Mouse (Mus musculus): ENCODE results near the gene Ctcfl. TPM values are rescaled to one million over a fixed set of nuclear protein-coding genes. Genes with fewer than 3 reads are reported as not detected.
"Not testable (repeated sequence)": the region's sequence is repeated elsewhere in the genome, so short reads cannot be mapped to it uniquely, and the experiment has no call there.

Gene Ctcfl
- total RNA-seq, 1 experiment = 8.9 TPM

DNA sequence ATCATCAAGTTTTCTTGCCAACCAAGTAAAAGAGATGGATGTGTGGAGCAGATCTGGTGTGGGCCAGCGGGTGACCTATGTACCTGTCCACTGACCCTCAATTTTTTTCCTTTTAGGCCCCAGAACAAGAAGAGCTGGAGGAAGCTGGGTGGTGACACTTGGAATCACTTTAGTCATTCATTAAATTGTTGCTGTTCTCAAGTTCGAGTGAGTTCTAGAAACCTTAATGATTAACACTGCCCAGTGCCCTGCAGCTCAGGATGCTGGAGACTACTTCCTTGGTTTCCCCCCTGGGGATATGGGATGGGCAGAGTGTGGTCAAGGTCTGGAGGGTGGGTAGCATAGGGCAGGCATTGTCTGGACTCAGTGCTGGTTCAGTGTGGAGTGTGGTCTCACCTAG is 9.8 kb upstream of the Ctcfl start:
- H3K36me3 ChIP-seq (ENCODE audit: control insufficient read depth, insufficient read depth, low read length, poor library complexity, severe bottlenecking) = no peaks in the 10 kb centered on the region
- TF ChIP-seq MAFK (IDR thresholded peaks at IDR 0.05; ENCODE audit: insufficient read depth, low read depth, low read length) = no peak
- TF ChIP-seq ZC3H11A (IDR thresholded peaks at IDR 0.05; ENCODE audit: borderline replicate concordance, low read depth, low read length) = no peak
- TF ChIP-seq CHD2 (IDR thresholded peaks at IDR 0.05; ENCODE audit: low read depth, low read length) = no peak
- no peak overlapping the region for H3K9ac ChIP-seq (ENCODE audit: insufficient read depth, low read depth, low read length, poor library complexity, severe bottlenecking)
- H3K27ac ChIP-seq (ENCODE audit: insufficient read depth, low read depth, low read length, poor library complexity, severe bottlenecking) = no peak overlapping the region
- in situ Hi-C loops (cut with MboI; ENCODE audit: low sequenced_read_pairs in 2 of 2, unreplicated experiment in 2 of 2) = no loop called here
- DNase-seq (ENCODE audit: low read depth, low spot score) = no peak
- no peaks in the 10 kb centered on the region for H3K9me3 ChIP-seq (ENCODE audit: control insufficient read depth, insufficient read depth, low read depth, low read length)
- no peak overlapping the region for H3K4me3 ChIP-seq (ENCODE audit: insufficient read depth in 1 of 2, low read depth in 1 of 2, low read length in 2 of 2, poor library complexity in 1 of 2, severe bottlenecking in 1 of 2)
- H3K4me1 ChIP-seq (ENCODE audit: control insufficient read depth in 2 of 2, insufficient read depth in 2 of 2, low read length in 2 of 2, poor library complexity in 1 of 2) = no peaks in the 10 kb centered on the region

DNA sequence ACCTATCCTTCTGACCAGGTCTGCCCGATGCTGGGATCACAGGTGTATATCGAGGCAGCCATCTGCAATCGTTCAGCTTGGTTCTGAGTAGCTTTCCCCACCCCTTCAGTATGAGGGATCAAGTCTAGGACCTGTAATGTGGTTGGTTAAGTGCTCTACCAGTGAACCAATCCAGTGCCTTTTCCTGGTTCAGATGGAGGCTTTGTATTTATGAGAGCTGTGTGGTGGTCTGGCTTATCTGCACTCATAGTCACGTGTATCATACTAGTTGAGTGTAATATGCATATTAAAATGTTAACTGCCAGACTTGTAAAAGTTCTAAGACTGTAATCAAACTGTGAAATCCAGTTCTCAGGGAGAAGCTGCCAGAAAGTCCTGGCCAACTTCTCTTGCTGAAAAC is 7.1 kb upstream of the Ctcfl start:
- Histone ChIP-seq H3K4me3 (ENCODE audit: insufficient read depth in 1 of 2, low read depth in 1 of 2, low read length in 2 of 2, poor library complexity in 1 of 2, severe bottlenecking in 1 of 2) (no peak overlapping the region), H3K4me1 (ENCODE audit: control insufficient read depth in 2 of 2, insufficient read depth in 2 of 2, low read length in 2 of 2, poor library complexity in 1 of 2) (no peaks in the 10 kb centered on the region), H3K36me3 (ENCODE audit: control insufficient read depth, insufficient read depth, low read length, poor library complexity, severe bottlenecking) (no peaks in the 10 kb centered on the region), H3K9ac (ENCODE audit: insufficient read depth, low read depth, low read length, poor library complexity, severe bottlenecking) (no peak overlapping the region), H3K9me3 (ENCODE audit: control insufficient read depth, insufficient read depth, low read depth, low read length) (no peaks in the 10 kb centered on the region), H3K27ac (ENCODE audit: insufficient read depth, low read depth, low read length, poor library complexity, severe bottlenecking) (no peak overlapping the region)
- no peak for DNase-seq (ENCODE audit: low read depth, low spot score)
- in situ Hi-C loops (cut with MboI; ENCODE audit: low sequenced_read_pairs in 2 of 2, unreplicated experiment in 2 of 2) = no loop called here
- TF ChIP-seq ZC3H11A (IDR thresholded peaks at IDR 0.05; ENCODE audit: borderline replicate concordance, low read depth, low read length) (no peak), ZNF384 (IDR thresholded peaks at IDR 0.05; ENCODE audit: low read depth, low read length) (no peak), MAFK (IDR thresholded peaks at IDR 0.05; ENCODE audit: insufficient read depth, low read depth, low read length) (no peak), CHD2 (IDR thresholded peaks at IDR 0.05; ENCODE audit: low read depth, low read length) (no peak), HCFC1 (IDR thresholded peaks at IDR 0.05; ENCODE audit: borderline replicate concordance, insufficient read depth, low read length) (no peak)

DNA sequence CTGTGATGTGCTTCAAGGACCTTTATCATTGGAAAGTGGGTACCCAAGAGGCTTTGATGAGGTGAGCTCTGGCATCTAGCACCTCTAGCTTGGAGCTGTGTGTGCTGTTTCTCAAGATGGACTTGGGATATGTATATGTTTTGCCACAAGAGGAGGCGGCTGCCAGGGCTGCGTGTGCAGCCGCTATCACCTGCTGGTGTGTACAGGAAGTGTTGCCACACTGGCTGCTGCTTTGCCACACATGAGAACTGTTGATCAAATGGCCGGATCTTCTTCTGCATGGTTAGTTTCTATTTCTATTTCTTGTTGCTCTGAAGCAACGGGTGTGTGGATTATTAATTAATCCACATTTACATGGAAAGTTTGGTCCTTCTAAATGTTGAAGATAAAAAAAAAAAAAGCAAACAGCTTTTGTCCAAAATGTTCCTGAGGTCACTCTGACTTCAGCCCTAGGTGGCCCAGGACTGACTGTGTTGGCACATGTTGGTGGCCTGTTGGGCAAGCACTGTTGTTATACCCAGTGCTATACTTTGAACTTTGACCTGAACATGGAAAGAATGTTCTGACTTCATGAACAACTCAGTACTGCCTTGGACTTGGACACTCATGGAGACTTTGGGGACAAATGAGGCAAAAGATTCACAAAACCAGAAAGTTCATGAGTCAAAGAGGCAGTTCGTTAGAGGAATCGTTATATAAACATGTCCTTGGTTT is 4.9 kb upstream of the Ctcfl start:
- in situ Hi-C loops (cut with MboI; ENCODE audit: low sequenced_read_pairs in 2 of 2, unreplicated experiment in 2 of 2) = no loop called here
- H3K4me1 ChIP-seq (ENCODE audit: control insufficient read depth in 2 of 2, insufficient read depth in 2 of 2, low read length in 2 of 2, poor library complexity in 1 of 2) = no peaks in the 10 kb centered on the region
- DNase-seq (ENCODE audit: low read depth, low spot score) = no peak
- no peaks in the 10 kb centered on the region for H3K36me3 ChIP-seq (ENCODE audit: control insufficient read depth, insufficient read depth, low read length, poor library complexity, severe bottlenecking)
- H3K9me3 ChIP-seq (ENCODE audit: control insufficient read depth, insufficient read depth, low read depth, low read length) = no peaks in the 10 kb centered on the region
- TF ChIP-seq MAFK (IDR thresholded peaks at IDR 0.05; ENCODE audit: insufficient read depth, low read depth, low read length) = no peak
- TF ChIP-seq ZNF384 (IDR thresholded peaks at IDR 0.05; ENCODE audit: low read depth, low read length) = no peak
- no peak for TF ChIP-seq ZC3H11A (IDR thresholded peaks at IDR 0.05; ENCODE audit: borderline replicate concordance, low read depth, low read length)
- TF ChIP-seq CHD2 (IDR thresholded peaks at IDR 0.05; ENCODE audit: low read depth, low read length) = no peak
- TF ChIP-seq HCFC1 (IDR thresholded peaks at IDR 0.05; ENCODE audit: borderline replicate concordance, insufficient read depth, low read length) = no peak
- no peak overlapping the region for H3K9ac ChIP-seq (ENCODE audit: insufficient read depth, low read depth, low read length, poor library complexity, severe bottlenecking)
- no peak overlapping the region for H3K4me3 ChIP-seq (ENCODE audit: insufficient read depth in 1 of 2, low read depth in 1 of 2, low read length in 2 of 2, poor library complexity in 1 of 2, severe bottlenecking in 1 of 2)
- no peak overlapping the region for H3K27ac ChIP-seq (ENCODE audit: insufficient read depth, low read depth, low read length, poor library complexity, severe bottlenecking)

DNA sequence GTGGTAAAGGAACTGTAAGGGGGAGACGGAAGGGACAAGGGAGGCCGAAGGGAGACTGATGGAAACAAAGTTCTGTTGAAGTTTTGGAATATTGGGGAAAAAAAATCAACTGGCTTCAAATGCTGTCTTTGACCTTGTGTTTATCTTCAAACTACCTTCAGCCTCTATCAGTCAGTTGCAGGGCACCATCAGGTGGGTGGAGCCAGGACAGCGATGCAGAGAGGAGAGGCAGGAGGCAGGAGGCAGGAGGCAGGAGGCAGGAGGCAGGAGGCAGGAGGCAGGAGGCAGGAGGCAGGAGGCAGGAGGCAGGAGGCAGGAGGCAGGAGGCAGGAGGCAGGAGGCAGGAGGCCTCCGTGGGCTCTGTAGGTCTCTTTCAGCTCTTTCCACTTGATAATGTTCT is 792 bp upstream of the Ctcfl start:
- H3K4me1 ChIP-seq (ENCODE audit: control insufficient read depth in 2 of 2, insufficient read depth in 2 of 2, low read length in 2 of 2, poor library complexity in 1 of 2); DNase-seq (ENCODE audit: low read depth, low spot score); H3K9ac ChIP-seq (ENCODE audit: insufficient read depth, low read depth, low read length, poor library complexity, severe bottlenecking); in situ Hi-C loops (cut with MboI; ENCODE audit: low sequenced_read_pairs in 2 of 2, unreplicated experiment in 2 of 2); H3K4me3 ChIP-seq (ENCODE audit: insufficient read depth in 1 of 2, low read depth in 1 of 2, low read length in 2 of 2, poor library complexity in 1 of 2, severe bottlenecking in 1 of 2); H3K36me3 ChIP-seq (ENCODE audit: control insufficient read depth, insufficient read depth, low read length, poor library complexity, severe bottlenecking); H3K27ac ChIP-seq (ENCODE audit: insufficient read depth, low read depth, low read length, poor library complexity, severe bottlenecking); H3K9me3 ChIP-seq (ENCODE audit: control insufficient read depth, insufficient read depth, low read depth, low read length): not testable (repeated sequence)

DNA sequence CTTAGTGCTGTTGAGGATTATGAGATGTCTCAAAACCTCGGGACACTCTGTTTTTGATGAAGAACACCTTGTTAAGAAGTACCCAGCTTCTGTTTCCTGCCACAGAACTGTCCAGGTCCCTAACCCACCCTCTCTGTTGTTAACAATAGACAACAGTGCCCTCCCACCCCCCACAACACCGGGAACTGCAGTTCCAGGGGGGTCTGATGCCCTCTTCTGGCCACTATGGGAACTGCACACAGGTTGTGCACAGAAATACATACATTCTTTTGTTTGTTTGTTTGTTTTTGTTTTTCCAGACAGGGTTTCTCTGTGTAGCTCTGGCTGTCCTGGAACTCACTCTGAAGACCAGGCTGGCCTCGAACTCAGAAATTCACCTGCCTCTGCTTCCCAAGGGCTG is 5.5 kb downstream of the Ctcfl start:
- DNase-seq (ENCODE audit: low read depth, low spot score); H3K27ac ChIP-seq (ENCODE audit: insufficient read depth, low read depth, low read length, poor library complexity, severe bottlenecking); H3K9ac ChIP-seq (ENCODE audit: insufficient read depth, low read depth, low read length, poor library complexity, severe bottlenecking); H3K9me3 ChIP-seq (ENCODE audit: control insufficient read depth, insufficient read depth, low read depth, low read length); H3K4me3 ChIP-seq (ENCODE audit: insufficient read depth in 1 of 2, low read depth in 1 of 2, low read length in 2 of 2, poor library complexity in 1 of 2, severe bottlenecking in 1 of 2); in situ Hi-C loops (cut with MboI; ENCODE audit: low sequenced_read_pairs in 2 of 2, unreplicated experiment in 2 of 2); H3K36me3 ChIP-seq (ENCODE audit: control insufficient read depth, insufficient read depth, low read length, poor library complexity, severe bottlenecking); H3K4me1 ChIP-seq (ENCODE audit: control insufficient read depth in 2 of 2, insufficient read depth in 2 of 2, low read length in 2 of 2, poor library complexity in 1 of 2): not testable (repeated sequence)
